Mouse (Mus musculus) cerebellum, adult 11 months (tissue): Measurements from ENCODE around the gene Rplp1.

Experiments
- DNase-seq: peaks from one replicate; pipeline ENCODE4 v3.0.0; 2022

Rplp1 gene

DNA sequence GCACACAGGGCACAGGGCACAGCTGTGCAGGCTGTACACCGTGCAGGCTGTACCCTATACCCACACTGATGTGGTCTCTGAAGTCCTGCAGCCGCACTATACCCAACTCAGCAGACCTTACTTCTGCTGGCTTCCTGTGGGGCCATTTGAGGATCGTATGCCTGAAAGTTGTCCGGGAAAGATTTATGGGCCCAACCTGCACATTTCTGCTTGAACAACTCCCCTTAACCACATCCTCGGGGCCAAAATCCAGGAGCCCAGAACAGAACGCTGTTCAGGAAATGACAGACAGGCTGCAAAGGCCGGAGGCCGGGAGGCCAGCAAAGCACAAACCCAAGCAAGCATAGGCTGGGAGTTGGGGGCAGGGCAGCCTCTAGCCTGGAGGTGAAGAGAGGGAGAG lies 41.0 kb downstream of the Rplp1 start:
- no peak for DNase-seq

DNA sequence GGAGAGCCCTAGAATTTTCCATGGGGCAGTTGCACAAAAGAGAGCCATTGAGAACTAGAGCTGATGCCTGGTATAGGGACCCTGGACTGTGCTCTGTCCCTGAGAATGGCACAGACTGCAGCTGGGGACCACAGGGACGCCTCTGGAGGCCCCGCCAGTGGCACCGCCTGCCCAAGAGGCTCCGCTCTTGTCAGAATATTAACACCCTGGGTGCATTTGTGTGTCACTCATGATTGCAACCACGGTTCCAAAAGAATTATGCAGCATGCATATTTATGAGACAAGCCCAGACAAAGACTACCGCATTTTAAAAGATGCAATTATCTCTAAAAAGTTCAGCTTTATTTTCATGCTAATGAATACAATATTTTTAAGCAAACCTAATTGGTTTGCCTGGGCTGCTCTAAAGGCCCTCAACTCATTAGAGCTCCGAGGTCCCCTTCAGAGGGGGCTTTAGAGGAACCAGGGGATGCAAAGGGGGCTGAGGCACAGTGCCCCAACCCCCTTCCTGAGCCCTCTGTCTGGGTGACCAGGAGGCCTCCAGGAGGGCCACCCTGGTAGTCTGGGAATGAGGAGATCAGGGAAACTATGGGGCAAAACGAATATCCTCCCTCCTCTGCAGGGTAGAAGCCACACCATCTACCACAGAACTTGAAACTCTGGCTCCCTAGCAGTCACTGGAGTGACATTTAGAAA lies 41.9 kb downstream of the Rplp1 start:
- DNase-seq: no peak

DNA sequence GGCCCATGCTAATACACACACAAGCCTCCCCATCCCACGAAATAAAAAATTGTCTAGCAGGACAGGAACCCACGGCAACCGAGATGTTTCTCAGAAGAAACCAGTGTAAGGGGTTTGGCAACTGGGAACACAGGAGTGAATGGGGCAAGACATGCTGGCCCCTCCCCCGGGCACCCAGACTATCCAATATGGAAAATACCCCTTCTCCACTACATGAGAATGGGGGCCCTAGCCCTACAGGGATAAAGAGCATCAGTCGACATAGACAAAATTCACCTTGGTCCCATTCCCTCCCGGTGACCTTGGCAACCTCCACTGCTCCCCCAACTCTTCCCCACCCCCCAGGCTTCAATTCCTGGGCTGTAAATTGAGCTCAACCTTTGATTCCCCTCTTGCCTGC lies 42.5 kb downstream of the Rplp1 start:
- DNase-seq: no peak

DNA sequence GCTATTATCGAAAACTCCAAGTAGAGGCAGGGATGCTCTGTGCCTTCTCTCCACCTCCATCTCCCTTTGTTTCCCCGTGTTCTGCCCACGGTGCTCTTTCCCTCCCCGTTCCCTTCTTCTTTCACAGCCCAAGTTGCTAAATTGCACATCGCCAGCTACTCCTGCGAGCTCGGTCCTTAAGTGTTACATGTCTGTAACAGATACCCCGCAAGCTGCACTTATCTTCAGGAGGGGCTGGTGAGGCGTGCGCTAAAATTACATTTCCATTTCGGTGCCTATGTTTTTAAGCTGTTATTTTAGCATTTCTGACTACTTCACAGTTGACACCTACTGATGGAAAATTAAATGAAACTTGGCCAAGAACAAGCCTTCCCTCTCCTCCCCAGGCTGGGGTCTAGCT lies 46.7 kb downstream of the Rplp1 start:
- no peak for DNase-seq
